Mouse (Mus musculus) urinary bladder, postnatal 14 days (tissue): ENCODE results near the gene 6820408C15Rik.

Experiments used
- DNase-seq: peaks from one replicate; pipeline ENCODE4 v3.0.0; 2021; ENCODE audit warnings: low spot score

Gene 6820408C15Rik

GRCm38 (mm10) chr2:152415287-152415686 lies at the start of gene 6820408C15Rik:
6820408C15Rik (plus strand) TSS chr2:152415587.
- DNase-seq = no peak

DNA sequence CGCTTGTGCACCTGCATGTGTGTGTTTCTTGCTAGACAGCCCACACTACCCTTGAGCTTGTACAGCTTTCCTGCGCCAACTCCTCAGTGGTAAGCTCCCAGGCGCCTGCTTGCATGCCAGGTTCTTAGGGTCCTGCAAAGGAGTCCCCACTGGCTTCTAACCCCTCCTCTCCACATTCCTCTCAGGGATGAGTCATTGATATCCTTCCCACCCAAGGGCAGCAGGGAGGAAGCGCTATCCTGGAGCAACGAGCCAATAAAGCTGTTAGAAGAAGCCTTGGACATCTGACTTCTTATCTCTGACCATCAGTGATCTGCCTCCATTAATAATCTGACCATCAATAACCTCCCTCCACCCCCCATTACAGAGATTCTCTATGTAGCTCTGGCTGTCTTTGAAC lies 47.5 kb upstream of the 6820408C15Rik start:
- DNase-seq = no peak

- DNase-seq = peak; percentile 35
Measured at GRCm38 (mm10) chr2:152368532-152369140, 46.8 kb upstream of the 6820408C15Rik start.

- DNase-seq = no peak
Measured at GRCm38 (mm10) chr2:152372104-152372503, 43.3 kb upstream of the 6820408C15Rik start.

- no peak for DNase-seq
Measured at GRCm38 (mm10) chr2:152372661-152373060, 42.7 kb upstream of the 6820408C15Rik start.

DNA sequence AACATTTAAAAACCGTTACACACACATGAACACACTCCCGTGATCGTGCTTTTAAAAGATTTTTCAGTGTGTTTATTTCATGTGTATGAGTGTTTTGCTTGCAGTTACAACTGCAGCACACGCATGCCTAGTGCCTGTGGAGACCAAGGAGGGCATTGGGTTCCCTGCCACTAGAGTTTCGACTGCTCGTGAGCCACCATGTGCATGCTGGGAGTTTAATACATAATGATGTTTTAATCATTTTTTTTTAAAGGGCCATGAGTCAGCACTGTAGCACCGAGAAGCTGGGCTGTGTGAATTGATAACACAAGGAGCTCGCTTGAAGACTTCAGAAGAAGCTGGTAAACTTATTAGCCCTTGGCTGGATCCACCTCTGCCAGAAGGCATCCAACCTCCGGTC lies 41.8 kb upstream of the 6820408C15Rik start:
- no peak for DNase-seq

DNA sequence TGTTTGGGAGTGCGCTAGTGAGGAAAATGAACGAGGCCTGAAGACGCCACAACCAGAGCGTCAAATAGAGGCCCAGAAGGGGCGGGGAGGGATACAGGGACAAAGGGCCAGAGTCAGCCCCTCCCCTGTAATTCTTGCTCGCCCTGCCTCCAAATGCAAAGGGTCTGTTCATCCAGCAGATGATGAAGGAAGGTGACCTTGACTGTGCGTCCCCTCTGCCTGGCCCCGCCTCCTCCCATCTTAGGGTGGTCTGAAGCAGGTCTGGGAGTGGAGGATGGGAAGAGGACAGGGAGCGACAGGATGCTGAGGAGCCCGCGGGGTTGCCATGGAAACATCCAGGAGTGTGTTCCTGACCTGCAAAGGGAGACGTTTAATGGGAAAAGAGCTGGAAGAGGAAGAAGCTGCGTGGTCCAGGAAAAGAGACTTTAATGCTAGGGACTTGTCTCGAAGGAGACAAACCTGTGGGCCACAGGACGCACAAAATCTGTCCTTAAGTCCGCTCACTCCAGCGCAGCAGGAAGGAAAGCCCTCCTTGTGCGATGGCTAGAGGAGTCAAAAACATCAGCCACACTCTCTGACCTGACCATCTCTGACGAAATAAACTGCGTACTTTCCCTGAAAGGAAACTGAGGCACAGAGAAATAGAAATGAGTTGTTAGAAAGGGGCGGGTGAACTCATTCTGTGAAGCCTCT lies 39.6 kb upstream of the 6820408C15Rik start:
- DNase-seq = no peak

DNA sequence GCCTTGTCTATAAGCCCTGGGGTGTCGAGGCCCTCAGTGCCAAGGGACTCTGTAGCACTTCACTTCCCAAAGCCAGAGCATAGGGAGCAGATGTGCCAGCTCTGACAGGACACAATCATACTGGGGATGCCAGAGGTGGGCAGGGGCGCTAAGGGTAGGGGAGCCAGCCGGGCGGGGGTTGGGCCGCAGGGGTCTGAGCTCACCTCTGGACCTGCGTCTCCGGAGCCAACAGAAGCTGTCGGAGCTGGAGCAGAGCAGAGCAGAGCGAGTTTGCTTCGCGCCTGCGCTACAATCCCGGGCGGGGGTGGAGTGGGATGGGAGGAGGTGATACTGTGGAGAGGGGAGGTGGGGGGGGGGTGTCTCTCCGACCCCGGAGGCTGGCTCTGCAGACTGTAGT lies 39.0 kb upstream of the 6820408C15Rik start, which contains the start of gene Nrsn2:
Gene Nrsn2, minus strand, starts transcription at position 294 of the 397 bp plus-strand sequence.
- DNase-seq = no peak

GRCm38 (mm10) chr2:152384191-152384590 lies 31.2 kb upstream of the 6820408C15Rik start:
- no peak for DNase-seq

DNA sequence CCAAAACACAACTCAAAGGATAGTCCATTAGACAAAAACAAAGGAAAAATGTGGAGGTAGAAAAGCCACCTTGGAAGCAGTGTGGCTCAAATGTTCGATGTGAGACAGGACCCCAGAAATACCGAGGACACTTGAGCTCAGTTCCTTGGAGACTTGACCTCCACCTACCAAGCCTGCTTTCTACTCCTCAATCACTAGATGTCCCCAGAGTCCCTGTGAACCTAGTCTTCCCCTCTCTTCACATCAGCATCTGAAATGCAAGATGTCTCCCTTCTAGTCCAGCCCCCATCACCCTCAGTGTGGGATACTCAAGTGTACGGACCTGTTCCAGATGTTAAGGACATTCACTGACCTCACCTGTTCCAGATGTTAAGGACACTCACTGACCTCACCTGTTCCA lies 22.6 kb upstream of the 6820408C15Rik start:
- peak; percentile 39 for DNase-seq

DNA sequence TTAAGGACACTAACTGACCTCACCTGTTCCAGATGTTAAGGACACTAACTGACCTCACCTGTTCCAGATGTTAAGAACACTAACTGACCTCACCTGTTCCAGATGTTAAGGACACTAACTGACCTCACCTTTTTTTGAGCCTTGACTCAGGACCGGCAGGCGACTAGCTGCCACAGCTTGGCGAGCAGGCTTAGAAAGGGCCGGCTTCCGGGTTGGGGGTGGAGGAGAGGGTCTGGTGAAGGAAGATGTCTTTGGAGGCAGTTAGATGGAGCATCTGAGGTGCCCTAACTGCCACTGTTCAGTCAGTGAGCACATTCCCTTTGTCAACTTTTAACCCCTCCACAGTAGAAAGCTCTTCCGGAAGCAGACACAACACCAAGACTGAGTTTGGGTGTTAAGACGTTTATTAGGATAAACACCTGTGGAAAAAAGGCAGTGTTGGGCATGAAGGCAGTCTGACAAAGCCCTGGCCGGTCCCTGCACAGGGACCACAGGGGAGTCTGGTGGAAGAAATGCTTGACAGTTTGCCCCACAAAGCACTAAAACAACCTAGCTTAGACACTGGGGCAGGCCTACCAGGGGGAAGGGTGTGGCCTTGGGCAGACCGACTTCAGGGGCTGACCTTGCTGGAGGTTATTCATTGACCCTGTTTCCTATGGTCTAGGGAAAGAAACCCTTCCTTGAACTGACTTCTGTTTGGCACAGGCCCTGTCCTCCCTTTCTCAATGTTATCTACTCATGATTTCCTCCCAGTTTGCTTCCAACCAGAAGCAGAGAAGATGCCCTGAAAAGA lies 22.0 kb upstream of the 6820408C15Rik start:
- DNase-seq = no peak

DNA sequence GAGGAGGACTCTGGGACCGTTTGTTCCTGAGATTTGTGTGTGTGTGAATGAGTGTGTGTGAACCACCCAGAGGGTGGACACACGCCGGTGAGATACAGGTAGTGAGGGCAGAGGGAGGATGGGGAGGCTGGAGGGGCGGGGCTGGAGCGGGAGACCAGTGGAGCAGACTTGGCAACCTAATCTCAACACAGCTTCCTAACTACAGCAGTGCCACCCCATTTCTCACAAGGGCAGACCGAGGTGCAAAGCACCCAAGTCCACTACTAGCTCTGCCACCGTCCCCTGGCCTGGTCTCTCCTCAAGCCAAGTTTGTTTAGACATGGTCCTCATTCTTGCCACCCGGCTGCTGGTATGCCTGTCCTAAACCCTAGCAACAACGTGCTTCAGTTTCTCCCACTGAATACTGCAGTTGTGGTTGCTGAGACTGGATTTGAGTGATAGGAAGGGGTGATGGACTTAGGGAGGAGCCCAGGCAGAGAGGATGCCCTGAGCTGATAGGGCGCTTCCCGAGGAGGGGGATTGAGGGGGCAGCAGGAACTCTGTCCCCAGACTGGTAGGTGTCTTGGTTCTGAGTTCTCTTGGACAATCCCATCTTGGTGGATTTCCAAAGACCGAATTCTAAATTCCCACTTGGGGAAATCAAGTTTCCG lies 20.0 kb upstream of the 6820408C15Rik start:
- no peak for DNase-seq

DNA sequence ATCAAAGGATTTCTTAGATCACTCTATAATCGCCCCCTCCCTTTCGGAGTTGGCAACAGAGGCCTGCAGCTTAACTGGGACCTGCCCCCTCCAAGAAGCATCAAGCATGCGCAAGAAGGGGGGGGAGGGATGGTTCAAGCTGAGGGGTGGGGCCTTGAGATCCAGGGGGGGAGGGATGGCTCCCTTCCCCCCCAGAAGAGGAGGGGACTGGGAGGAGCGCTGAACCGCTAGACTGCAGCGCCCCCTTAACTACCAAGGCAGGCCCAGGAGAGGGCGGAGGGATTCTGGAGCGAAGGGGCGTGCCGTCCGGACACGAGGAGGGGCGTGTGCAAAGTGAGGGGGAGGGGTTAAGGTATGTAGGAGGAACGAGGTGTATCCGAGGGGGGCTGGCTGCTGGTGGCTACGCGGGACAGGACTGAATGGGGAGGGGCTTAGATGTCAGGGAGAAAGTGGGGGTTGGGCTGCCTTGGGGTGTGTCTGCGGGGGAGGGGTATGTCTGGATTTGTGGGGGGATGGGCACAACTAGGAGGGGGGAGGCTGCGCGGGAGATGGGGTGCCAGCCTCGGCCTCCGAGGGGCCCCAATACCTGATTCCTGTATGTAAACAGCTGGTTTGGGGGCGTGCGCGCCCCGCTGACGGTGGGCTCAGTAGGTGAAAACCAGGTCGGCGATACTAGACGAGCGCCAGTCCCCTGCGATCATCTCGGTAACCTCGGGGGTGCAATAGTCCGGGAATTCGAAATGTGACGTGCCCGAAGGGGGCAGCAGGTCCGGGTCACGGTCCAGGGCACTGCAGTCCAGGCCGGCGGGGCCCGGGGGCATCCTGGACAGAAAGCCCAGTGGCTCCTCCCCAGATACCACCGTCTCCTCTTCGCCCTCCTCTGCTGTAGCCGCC lies 19.0 kb upstream of the 6820408C15Rik start:
- peak; percentile 88 for DNase-seq

GRCm38 (mm10) chr2:152397004-152397589 lies 18.3 kb upstream of the 6820408C15Rik start:
- peak; percentile 80 for DNase-seq

DNA sequence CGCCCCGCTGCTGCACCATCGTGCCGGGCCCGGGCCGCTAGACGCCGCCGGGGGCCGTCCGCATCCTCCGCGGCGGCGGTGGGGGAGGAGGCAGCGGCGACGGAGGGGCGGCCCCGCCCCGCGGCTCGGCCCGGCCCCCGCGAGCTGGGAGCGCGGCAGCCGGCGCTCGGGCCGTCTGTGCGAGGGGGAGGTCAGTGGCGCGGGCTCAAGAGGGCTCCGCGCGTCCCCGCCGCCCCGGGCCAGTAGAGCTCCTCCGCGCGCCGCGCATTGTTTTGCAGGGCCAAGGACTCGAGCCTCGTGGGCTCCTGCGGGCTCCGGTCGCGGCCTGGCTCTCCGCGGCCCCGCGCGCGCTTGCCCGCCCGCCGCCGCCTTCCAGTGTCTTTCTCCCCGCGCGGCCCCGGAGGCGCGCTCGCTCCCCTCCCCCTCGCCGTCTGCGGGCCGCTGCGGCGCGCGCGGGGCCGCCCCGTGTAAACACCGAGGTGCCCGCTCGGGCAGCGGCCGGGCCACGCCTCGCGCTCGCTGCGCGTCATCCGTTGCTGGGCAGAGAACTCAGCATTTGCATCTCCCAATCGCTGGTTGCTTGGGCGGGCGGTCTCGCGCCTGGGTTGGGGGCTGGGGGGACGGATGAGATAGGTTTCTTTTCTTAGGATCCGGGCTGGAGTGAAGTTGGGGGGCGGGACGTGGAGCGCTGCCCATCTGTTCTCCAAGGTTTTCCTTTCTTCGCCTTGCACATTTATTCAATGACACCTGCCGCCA lies 17.5 kb upstream of the 6820408C15Rik start, which contains the start of gene Sox12:
Gene Sox12, minus strand, starts transcription at position 384 of the 756 bp plus-strand sequence.
- DNase-seq = peak; percentile 99

DNA sequence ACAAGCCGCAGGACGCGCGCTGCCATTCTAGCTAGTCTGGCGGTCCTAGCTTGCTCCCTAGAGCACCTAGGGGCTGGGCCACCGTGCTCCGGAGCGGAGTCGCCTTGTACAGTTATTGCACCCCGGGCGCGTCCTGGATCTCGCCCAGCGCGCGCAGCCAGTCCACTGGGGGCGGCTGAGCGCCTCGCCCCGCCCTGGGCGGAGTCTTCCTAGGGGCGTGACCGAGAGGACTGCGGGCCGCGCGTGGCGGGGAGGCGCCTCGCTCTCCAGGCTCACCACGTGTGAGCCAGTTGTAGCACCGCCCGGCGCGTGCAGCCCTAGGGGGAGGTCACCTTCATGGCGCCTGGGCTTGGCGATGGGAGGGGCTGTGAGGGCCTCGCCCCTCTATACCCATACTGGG lies 16.7 kb upstream of the 6820408C15Rik start:
- peak; percentile 94 for DNase-seq

DNA sequence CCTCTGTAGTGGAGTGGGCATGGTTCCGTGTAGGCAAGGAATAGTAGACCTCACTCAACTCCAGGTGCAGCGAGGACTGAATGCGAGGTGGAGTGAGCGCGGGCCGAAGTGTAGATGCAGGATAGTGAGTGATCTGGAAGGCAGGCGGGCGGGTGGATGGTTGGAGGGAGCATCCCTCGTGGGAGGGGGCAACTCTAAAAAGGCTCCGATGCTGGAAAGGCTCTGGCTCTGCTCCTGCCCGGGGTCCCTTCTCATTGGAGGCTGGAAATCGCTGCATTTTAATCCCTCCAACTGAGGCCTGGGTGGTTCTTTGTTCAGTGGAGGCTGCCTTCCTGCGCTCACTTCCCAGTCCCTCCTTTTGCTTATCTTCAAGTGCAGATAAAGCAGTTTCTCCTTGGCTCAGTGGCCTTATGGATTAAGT lies 16.3 kb upstream of the 6820408C15Rik start:
- DNase-seq = no peak

- DNase-seq = peak; percentile 96
Measured at GRCm38 (mm10) chr2:152406126-152406525, 9.3 kb upstream of the 6820408C15Rik start.

DNA sequence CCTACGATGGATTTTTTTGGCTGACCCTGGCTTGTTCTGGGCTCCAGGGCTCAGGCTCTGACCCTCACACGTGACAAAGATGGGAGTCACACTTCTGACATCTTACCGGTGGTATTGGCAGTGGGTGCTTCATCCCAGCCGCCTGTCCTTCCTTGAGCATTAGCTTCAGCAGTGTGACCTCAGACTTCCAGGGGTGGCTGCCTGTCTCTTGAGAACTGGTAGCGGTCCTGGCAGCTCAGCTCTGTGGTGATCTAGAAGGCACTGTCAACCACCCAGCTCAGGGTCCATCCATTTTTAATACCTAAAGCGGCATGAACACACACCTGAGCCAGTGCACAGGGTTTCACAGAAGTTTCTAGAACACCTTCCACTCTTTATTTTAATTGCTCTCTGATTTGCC lies 5.6 kb upstream of the 6820408C15Rik start:
- no peak for DNase-seq

- DNase-seq = peak; percentile 85
Measured at GRCm38 (mm10) chr2:152410971-152411371, 4.4 kb upstream of the 6820408C15Rik start.
